Mouse (Mus musculus) colon, adult 2 months (tissue): ENCODE measurements around the gene Hap1. TPM values are rescaled to one million over a fixed set of nuclear protein-coding genes. Genes with fewer than 3 reads are reported as not detected.

Experiments
- polyA plus RNA-seq: library from polyadenylated mRNA; depleted of rRNA; stranded (reverse); fragments of >200 nt; gene quantifications from 2 replicates; pipeline ENCODE4 v1.2.3, GENCODE M21; 2012; rRNA removed

The Hap1 gene
- 5.7 and 5.8 TPM in 2 replicates for polyA plus RNA-seq

GRCm38 (mm10) chr11:100355972-100356818 lies at the start of gene Hap1:
Gene Hap1, minus strand, starts transcription at chr11:100356128.

GRCm38 (mm10) chr11:100397600-100398389 lies 41.9 kb upstream of the Hap1 start, which contains the start of gene Jup:
Gene Jup, minus strand, starts transcription at chr11:100397763.

GRCm38 (mm10) chr11:100333944-100334457 lies 21.9 kb downstream of the Hap1 start, which contains the start of gene Gast:
Gene Gast, plus strand, starts transcription at chr11:100334407.

GRCm38 (mm10) chr11:100319492-100320171 lies 36.3 kb downstream of the Hap1 start, which contains the start of gene Eif1:
Gene Eif1, plus strand, starts transcription at chr11:100319885.

Other genes starting within 250 kb of the Hap1 start
- 0.08 and 0.31 TPM in 2 replicates for gene Krt13, start 234.6 kb downstream of the Hap1 start, polyA plus RNA-seq
- gene Krt15, start 220.2 kb downstream of the Hap1 start, polyA plus RNA-seq, result 0.41 and 0.70 TPM in 2 replicates
- 4,854 and 4,867 TPM in 2 replicates for gene Krt19, start 207.5 kb downstream of the Hap1 start, polyA plus RNA-seq
- gene Krt9, start 162.9 kb downstream of the Hap1 start, polyA plus RNA-seq, result not detected in 2 replicates
- gene Krt14, start 148.6 kb downstream of the Hap1 start, polyA plus RNA-seq, result 1.2 and 1.8 TPM in 2 replicates
- gene Krt16, start 107.2 kb downstream of the Hap1 start, polyA plus RNA-seq, result 0.43 TPM in 1 of 2 replicates, not detected in the other
- 15.9 and 16.8 TPM in 2 replicates for gene Krt17, start 95.1 kb downstream of the Hap1 start, polyA plus RNA-seq
- gene Krt42, start 86.3 kb downstream of the Hap1 start, polyA plus RNA-seq, result 0.14 TPM in 1 of 2 replicates, not detected in the other
- gene Eif1, start 36.2 kb downstream of the Hap1 start, polyA plus RNA-seq, result 95.0 and 110 TPM in 2 replicates
- gene Gast, start 21.7 kb downstream of the Hap1 start, polyA plus RNA-seq, result not detected in 2 replicates
- gene Jup, start 41.6 kb upstream of the Hap1 start, polyA plus RNA-seq, result 522 and 536 TPM in 2 replicates
- gene P3h4, start 58.7 kb upstream of the Hap1 start, polyA plus RNA-seq, result 27.1 and 30.5 TPM in 2 replicates
- gene Fkbp10, start 59.6 kb upstream of the Hap1 start, polyA plus RNA-seq, result 30.2 and 37.3 TPM in 2 replicates
- 17.8 and 21.2 TPM in 2 replicates for gene Nt5c3b, start 85.7 kb upstream of the Hap1 start, polyA plus RNA-seq
- gene Klhl10, start 85.8 kb upstream of the Hap1 start, polyA plus RNA-seq, result 0.10 and 0.23 TPM in 2 replicates
- 2.7 and 3.9 TPM in 2 replicates for gene Klhl11, start 116.6 kb upstream of the Hap1 start, polyA plus RNA-seq
- 144 and 146 TPM in 2 replicates for gene Acly, start 171.9 kb upstream of the Hap1 start, polyA plus RNA-seq
- gene Ttc25, start 189.5 kb upstream of the Hap1 start, polyA plus RNA-seq, result 0.30 and 0.68 TPM in 2 replicates
- gene Cnp, start 218.8 kb upstream of the Hap1 start, polyA plus RNA-seq, result 31.3 and 31.6 TPM in 2 replicates